Comparison of ENCODE assay signal across 7 mouse cellular contexts in the genomic region with DNA sequence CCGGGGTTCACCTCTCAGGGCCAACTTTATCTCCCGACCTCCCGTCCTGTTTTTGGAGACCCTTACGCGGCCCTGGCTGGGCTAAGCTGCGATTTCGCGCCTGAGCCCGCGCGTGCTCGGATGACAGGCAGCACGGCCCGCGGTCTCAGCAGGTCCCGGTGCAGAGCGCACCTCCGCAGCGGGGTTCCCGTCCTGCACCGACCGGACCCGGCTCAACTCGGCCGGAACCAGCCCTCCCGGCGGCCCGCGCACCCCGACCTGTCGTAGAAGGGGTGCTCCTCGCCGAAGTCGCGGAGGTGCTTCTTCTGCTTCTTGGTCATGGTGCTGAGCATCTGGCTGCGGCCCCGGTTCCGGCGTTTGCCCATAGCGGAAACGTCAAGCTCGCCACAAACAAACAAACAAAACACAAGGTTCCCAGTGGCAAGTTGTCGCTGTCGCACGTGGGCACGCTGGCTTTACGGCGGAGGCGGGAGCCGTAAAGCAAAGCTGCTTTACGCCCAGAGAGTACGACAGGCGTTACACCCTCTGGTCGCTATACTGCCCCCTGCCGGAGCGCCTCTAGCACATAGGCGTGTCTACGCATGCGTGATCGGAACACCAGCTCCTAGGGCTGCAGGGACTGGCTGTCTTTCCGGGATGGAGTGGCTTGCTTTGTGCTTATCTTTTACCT. TPM values are rescaled to one million over a fixed set of nuclear protein-coding genes. Genes with fewer than 3 reads are reported as not detected.
DNase-seq lines count a peak whose midpoint lies in the region; ATAC-seq and TF ChIP-seq lines count a peak whose summit lies in the region.

A gene (minus strand): TSS at position 487 of the 670 bp plus-strand sequence.

- DNase-seq in adrenal gland, postnatal 10 days = peak; percentile 99
- peak; percentile 98 for DNase-seq in embryonic facial prominence, embryonic 10.5 days (ENCODE audit: low spot score)
- DNase-seq in gonadal fat pad, adult 2 months (ENCODE audit: low read depth) = no peak
- DNase-seq in left cerebral cortex, postnatal 4 days = peak; percentile 99

- intact Hi-C loops in left cerebral cortex, postnatal 4 days (cut with DNase I) = loop anchor here (10.0 kb wide), 3 partner anchors 345 to 945 kb away; no protein-coding TSS in a partner anchor

- ATAC-seq in intestine, postnatal 0 days = peak; percentile 85
- peak; percentile 90 for ATAC-seq in midbrain, embryonic 12.5 days (ENCODE audit: low FRiP score, low read depth)

- peak within 1 kb of the TSS; percentile 89 for H3K27ac ChIP-seq in embryonic facial prominence, embryonic 10.5 days (replicated peaks)
- H3K27ac ChIP-seq in intestine, postnatal 0 days (ENCODE audit: low read depth, low read length) = peak within 1 kb of the TSS; percentile 61
- no peak within 1 kb of the TSS for H3K27ac ChIP-seq in midbrain, embryonic 12.5 days (replicated peaks)
- peak within 1 kb of the TSS; percentile 29 for H3K27ac ChIP-seq in small intestine, adult 2 months (ENCODE audit: insufficient read depth, low read depth, low read length)

- H3K27me3 ChIP-seq in embryonic facial prominence, embryonic 10.5 days (replicated peaks; ENCODE audit: low read depth, poor library complexity, severe bottlenecking) = no peaks in the 10 kb centered on the region
- no peaks in the 10 kb centered on the region for H3K27me3 ChIP-seq in intestine, postnatal 0 days (replicated peaks; ENCODE audit: control insufficient read depth, insufficient read depth, low read length)
- H3K27me3 ChIP-seq in midbrain, embryonic 12.5 days = no peaks in the 10 kb centered on the region
- no peaks in the 10 kb centered on the region for H3K27me3 ChIP-seq in small intestine, adult 2 months (ENCODE audit: control insufficient read depth, insufficient read depth, low read length)

- H3K36me3 ChIP-seq in embryonic facial prominence, embryonic 10.5 days (replicated peaks) = peaks cover 34% of the 10 kb centered on the region
- H3K36me3 ChIP-seq in intestine, postnatal 0 days (ENCODE audit: control insufficient read depth, insufficient read depth) = peaks cover 19% of the 10 kb centered on the region
- peaks cover 22% of the 10 kb centered on the region for H3K36me3 ChIP-seq in midbrain, embryonic 12.5 days
- H3K36me3 ChIP-seq in small intestine, adult 2 months (ENCODE audit: control insufficient read depth, insufficient read depth, low read length) = peaks cover 3% of the 10 kb centered on the region; the same call in 1 of the 2 replicates

- peak within 1 kb of the TSS; percentile 76 for H3K4me2 ChIP-seq in intestine, postnatal 0 days (replicated peaks; ENCODE audit: low read depth)
- peak within 1 kb of the TSS; percentile 68 for H3K4me2 ChIP-seq in midbrain, embryonic 12.5 days (replicated peaks)

- peaks cover 10% of the 10 kb centered on the region for H3K4me1 ChIP-seq in embryonic facial prominence, embryonic 10.5 days
- no peaks in the 10 kb centered on the region for H3K4me1 ChIP-seq in intestine, postnatal 0 days (replicated peaks; ENCODE audit: control insufficient read depth, insufficient read depth, low read length)
- peaks cover 6% of the 10 kb centered on the region for H3K4me1 ChIP-seq in midbrain, embryonic 12.5 days
- H3K4me1 ChIP-seq in small intestine, adult 2 months (ENCODE audit: control insufficient read depth, insufficient read depth, insufficient read length, low read length) = peaks cover 2% of the 10 kb centered on the region; the same call in 1 of the 2 replicates

- WGBS in embryonic facial prominence, embryonic 10.5 days = under 1% methylated on average over 61 of the region's 61 CpGs
- WGBS in intestine, postnatal 0 days = under 1% methylated on average over 61 of the region's 61 CpGs
- under 1% methylated on average over 61 of the region's 61 CpGs for WGBS in midbrain, embryonic 12.5 days
- under 1% methylated on average over 61 of the region's 61 CpGs for WGBS in small intestine, adult 2 months

- H3K9ac ChIP-seq in intestine, postnatal 0 days (ENCODE audit: low read depth, low read length) = peak within 1 kb of the TSS; percentile 72
- H3K9ac ChIP-seq in midbrain, embryonic 12.5 days (replicated peaks) = peak within 1 kb of the TSS; percentile 83

- peak; percentile 99 for TF ChIP-seq CTCF in intestine, postnatal 0 days (IDR thresholded peaks at IDR 0.05; ENCODE audit: low read depth)
- peak; percentile 94 for TF ChIP-seq CTCF in small intestine, adult 2 months (IDR thresholded peaks at IDR 0.05; ENCODE audit: extremely low read depth, insufficient read length, insufficient replicate concordance, low read depth, low read length)

- peak within 1 kb of the TSS; percentile 98 for H3K4me3 ChIP-seq in embryonic facial prominence, embryonic 10.5 days
- peak within 1 kb of the TSS; percentile 96 for H3K4me3 ChIP-seq in intestine, postnatal 0 days (ENCODE audit: low read depth, low read length)
- H3K4me3 ChIP-seq in midbrain, embryonic 12.5 days = peak within 1 kb of the TSS; percentile 75
- peak within 1 kb of the TSS; percentile 94 for H3K4me3 ChIP-seq in small intestine, adult 2 months (ENCODE audit: low read depth, low read length)

- H3K9me3 ChIP-seq in embryonic facial prominence, embryonic 10.5 days = no peaks in the 10 kb centered on the region
- H3K9me3 ChIP-seq in intestine, postnatal 0 days (ENCODE audit: control insufficient read depth) = no peaks in the 10 kb centered on the region
- H3K9me3 ChIP-seq in midbrain, embryonic 12.5 days = no peaks in the 10 kb centered on the region

- peak; percentile 54 for TF ChIP-seq POLR2A in small intestine, adult 2 months (IDR thresholded peaks at IDR 0.05; ENCODE audit: low read depth, low read length)

RNA-seq across cellular contexts. Expression of the gene that starts here (rescaled TPM):
- 10 to 100 TPM; 14.8 to 16.6 TPM for total RNA-seq in adrenal gland, postnatal 10 days (2021)
- 10.2 and 10.6 TPM in 2 replicates for polyA plus RNA-seq in embryonic facial prominence, embryonic 10.5 days (2016; fragmentation: Nextera tagmentation; extraction: Ambion mirVana)
- 15.3 and 15.6 TPM in 2 replicates for polyA plus RNA-seq in gonadal fat pad, adult 2 months (2012; rRNA removed)
- polyA plus RNA-seq in intestine, postnatal 0 days (2015; fragmentation: Nextera tagmentation; extraction: Ambion mirVana) = 1.7 and 1.8 TPM in 2 replicates
- 10 to 100 TPM; 26.5 to 28.6 TPM for total RNA-seq in left cerebral cortex, postnatal 4 days (2021)
- polyA plus RNA-seq in midbrain, embryonic 12.5 days (2016; fragmentation: Nextera tagmentation; extraction: Ambion mirVana) = 8.3 and 8.8 TPM in 2 replicates
- polyA plus RNA-seq in small intestine, adult 2 months (2012; rRNA removed) = 3.1 and 5.5 TPM in 2 replicates
